18 mouse cellular contexts compared by ENCODE assay signal in genomic region chr12:107200903-107201302, GRCm38 (mm10).
DNase-seq lines count a peak whose midpoint lies in the region; ATAC-seq lines count a peak whose summit lies in the region.
"Had no signal": no experiment of that assay in that cellular context is flagged by ENCODE, and none has a peak within 500 bp of the region (broad histone marks: within the 10 kb centered on the region; RNA-seq: fewer than 3 reads in every experiment).

No protein-coding gene starts in this region.

- 70% methylated on average over 4 of the region's 4 CpGs for whole genome bisulfite sequencing in midbrain, embryonic 14.5 days
- 70% methylated on average over 4 of the region's 4 CpGs for WGBS in embryonic facial prominence, embryonic 10.5 days

- H3K4me2 ChIP-seq in midbrain, embryonic 14.5 days (ENCODE audit: low read length), result no peak overlapping the region
- H3K4me2 ChIP-seq: embryonic facial prominence, embryonic 12.5 days; forebrain, embryonic 15.5 days; heart, embryonic 12.5 days; intestine, embryonic 15.5 days had no signal

- H3K4me3 ChIP-seq in midbrain, embryonic 14.5 days (replicated peaks; ENCODE audit: low read depth, low read length), result no peak overlapping the region
- H3K4me3 ChIP-seq in embryonic facial prominence, embryonic 10.5 days, result no peak overlapping the region
- H3K4me3 ChIP-seq: embryonic facial prominence, embryonic 12.5 days; forebrain, embryonic 15.5 days; heart, embryonic 12.5 days; intestine, embryonic 15.5 days had no signal

- no peaks in the 10 kb centered on the region for H3K9me3 ChIP-seq in midbrain, embryonic 14.5 days (ENCODE audit: control insufficient read depth, low read length)
- H3K9me3 ChIP-seq in embryonic facial prominence, embryonic 10.5 days, result no peaks in the 10 kb centered on the region
- H3K9me3 ChIP-seq: embryonic facial prominence, embryonic 12.5 days; forebrain, embryonic 15.5 days; heart, embryonic 12.5 days; intestine, embryonic 15.5 days had no signal

- ATAC-seq in CD4-positive, CD25-positive, alpha-beta regulatory T cell, adult 4 months, result peak; percentile 90
- peak; percentile 64 for ATAC-seq in inflammation-experienced regulatory T-cells, adult 6 months
- no peak for ATAC-seq in midbrain, embryonic 14.5 days (ENCODE audit: low FRiP score, low TSS enrichment)
- ATAC-seq: forebrain, embryonic 15.5 days; hindbrain, embryonic 16.5 days; intestine, embryonic 15.5 days had no signal

- H3K4me1 ChIP-seq in midbrain, embryonic 14.5 days (ENCODE audit: control insufficient read depth, insufficient read depth, low read length), result no peaks in the 10 kb centered on the region
- H3K4me1 ChIP-seq in embryonic facial prominence, embryonic 10.5 days, result no peaks in the 10 kb centered on the region
- H3K4me1 ChIP-seq: embryonic facial prominence, embryonic 12.5 days; forebrain, embryonic 15.5 days; heart, embryonic 12.5 days; intestine, embryonic 15.5 days had no signal

- no peaks in the 10 kb centered on the region for H3K27me3 ChIP-seq in midbrain, embryonic 14.5 days (ENCODE audit: control insufficient read depth, insufficient read depth, low read length)
- no peaks in the 10 kb centered on the region for H3K27me3 ChIP-seq in embryonic facial prominence, embryonic 10.5 days (replicated peaks; ENCODE audit: low read depth, poor library complexity, severe bottlenecking)
- H3K27me3 ChIP-seq: embryonic facial prominence, embryonic 12.5 days; forebrain, embryonic 15.5 days; intestine, embryonic 15.5 days had no signal

- peak; percentile 42 to 47 for DNase-seq in thymus, postnatal 10 days (ENCODE audit: low spot score in 2 of 2)
- DNase-seq in thymus, postnatal 4 days, result peak; percentile 61
- DNase-seq in midbrain, embryonic 14.5 days, result no peak
- no peak for DNase-seq in embryonic facial prominence, embryonic 10.5 days (ENCODE audit: low spot score)
- DNase-seq in kidney, postnatal 10 days, result no peak
- DNase-seq: adrenal gland, adult 2 months; adrenal gland, postnatal 36 days; cerebellum, adult 2 months; cerebellum, postnatal 10 days; embryo, embryonic 11 days; gastrocnemius, postnatal 14 days had no signal

- H3K9ac ChIP-seq in midbrain, embryonic 14.5 days (replicated peaks; ENCODE audit: low read length), result no peak overlapping the region
- H3K9ac ChIP-seq: embryonic facial prominence, embryonic 12.5 days; forebrain, embryonic 15.5 days; heart, embryonic 12.5 days; intestine, embryonic 15.5 days had no signal

- no peak overlapping the region for H3K27ac ChIP-seq in midbrain, embryonic 14.5 days (replicated peaks; ENCODE audit: low read depth, low read length)
- no peak overlapping the region for H3K27ac ChIP-seq in embryonic facial prominence, embryonic 10.5 days (replicated peaks)
- H3K27ac ChIP-seq: embryonic facial prominence, embryonic 12.5 days; forebrain, embryonic 15.5 days; intestine, embryonic 15.5 days had no signal

- no peaks in the 10 kb centered on the region for H3K36me3 ChIP-seq in midbrain, embryonic 14.5 days (ENCODE audit: control insufficient read depth, insufficient read depth, low read length)
- no peaks in the 10 kb centered on the region for H3K36me3 ChIP-seq in embryonic facial prominence, embryonic 10.5 days (replicated peaks)
- H3K36me3 ChIP-seq: embryonic facial prominence, embryonic 12.5 days; forebrain, embryonic 15.5 days; heart, embryonic 12.5 days; intestine, embryonic 15.5 days had no signal

Comparison
In these comparisons a context has a peak if more than half of its experiments do, and no peak if none do; other contexts are left out.
1. DNase-seq: peak in thymus, postnatal 10 days (2 of 2) and thymus, postnatal 4 days (single experiment); none in midbrain, embryonic 14.5 days (single experiment), embryonic facial prominence, embryonic 10.5 days (single experiment) and kidney, postnatal 10 days (single experiment).